Mouse (Mus musculus): ENCODE results near the gene Crip1.

- TF ChIP-seq GATA1 (IDR thresholded peaks at IDR 0.05; ENCODE audit: borderline replicate concordance, low read length): no peak
- TF ChIP-seq FLI1 (IDR thresholded peaks at IDR 0.05; ENCODE audit: low read length): no peak
These were observed 9.1 kb downstream of the Crip1 start for GRCm38 (mm10) chr12:113155076-113155771.
